Mouse (Mus musculus): ENCODE results near the gene Pdzd3.

The Pdzd3 gene

GRCm38 (mm10) chr9:44199580-44199979 is 51.7 kb downstream of the Pdzd3 start:
- DNase-seq (ENCODE audit: low spot score), result no peak

GRCm38 (mm10) chr9:44199166-44199565 is 52.1 kb downstream of the Pdzd3 start:
- DNase-seq (ENCODE audit: low spot score), result no peak
